Mouse (Mus musculus): ENCODE results near the gene Olfr776. TPM values are rescaled to one million over a fixed set of nuclear protein-coding genes. Genes with fewer than 3 reads are reported as not detected.
"Not testable (repeated sequence)": the region's sequence is repeated elsewhere in the genome, so short reads cannot be mapped to it uniquely, and the experiment has no call there.

Olfr776 gene
- total RNA-seq (2021), result not detected
- long read RNA-seq, experiment 1, result 0 reads
- long read RNA-seq, experiment 2, result 0 reads

DNA sequence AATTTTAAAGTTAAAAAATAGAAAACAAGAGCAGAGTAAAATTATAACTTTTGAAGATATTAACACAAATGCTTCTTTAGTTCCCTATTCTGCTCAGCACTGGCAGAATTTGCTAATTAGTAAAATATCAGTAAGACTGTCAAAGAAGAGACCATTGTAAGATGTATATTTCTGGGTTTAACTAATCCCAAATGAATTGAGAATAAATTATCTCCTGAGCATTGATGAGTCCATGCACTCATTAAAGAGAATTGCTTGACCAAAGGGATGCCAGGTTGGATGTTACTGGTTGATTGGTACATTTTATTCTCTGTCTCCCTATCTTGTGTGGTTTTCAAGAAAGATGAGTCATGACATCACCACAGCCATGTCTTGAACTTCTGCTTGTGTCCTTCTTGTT, at the start of gene Olfr776:
TSS of gene Olfr776 (plus strand) at position 301 of the 400 bp plus-strand sequence.
- no peak for DNase-seq
- intact Hi-C loops (cut with DNase I), result no loop called here

- DNase-seq, result no peak
- intact Hi-C loops (cut with DNase I), result no loop called here
Observed at GRCm38 (mm10) chr10:129230737-129231136, 28.2 kb upstream of the Olfr776 start.

- intact Hi-C loops (cut with DNase I), result no loop called here
- DNase-seq, result no peak
Observed at GRCm38 (mm10) chr10:129235904-129236303, 23.0 kb upstream of the Olfr776 start, which contains the start of gene Olfr774. TSS of gene Olfr774 (plus strand) at chr10:129236204.

GRCm38 (mm10) chr10:129248112-129248511, 10.8 kb upstream of the Olfr776 start, which contains the start of gene Olfr775:
TSS of gene Olfr775 (plus strand) at chr10:129248412.
- no peak for DNase-seq
- intact Hi-C loops (cut with DNase I), result no loop called here

DNA sequence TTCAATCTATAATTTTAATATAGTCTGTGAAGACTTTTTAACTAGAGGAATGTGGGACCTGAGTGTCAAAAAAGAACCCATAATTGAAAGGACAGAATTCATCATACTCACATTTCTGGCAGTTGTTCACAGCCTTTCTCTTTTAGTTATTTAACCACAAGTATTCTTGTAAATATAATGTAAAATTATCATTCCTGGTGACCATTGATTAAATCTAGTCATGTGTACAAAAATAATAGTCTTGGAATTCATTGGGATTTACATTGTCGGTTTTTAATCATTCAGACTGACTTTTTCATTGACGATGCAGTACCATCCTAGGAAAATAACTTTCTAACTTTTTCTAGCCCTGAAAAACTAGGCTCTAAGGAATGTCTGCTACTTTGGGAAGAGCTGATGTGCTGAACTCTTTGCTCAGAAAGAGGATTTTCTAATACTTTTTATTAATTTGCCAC, 12.2 kb downstream of the Olfr776 start, which contains the start of gene Olfr777:
TSS of gene Olfr777 (minus strand) at position 405 of the 455 bp plus-strand sequence.
- intact Hi-C loops (cut with DNase I), result no loop called here
- no peak for DNase-seq

GRCm38 (mm10) chr10:129312973-129313372, 54.0 kb downstream of the Olfr776 start:
- intact Hi-C loops (cut with DNase I); DNase-seq: not testable (repeated sequence)

GRCm38 (mm10) chr10:129313521-129313920, 54.6 kb downstream of the Olfr776 start:
- DNase-seq; intact Hi-C loops (cut with DNase I): not testable (repeated sequence)

Other genes starting within 250 kb of the Olfr776 start
- gene Olfr763, start 248.3 kb upstream of the Olfr776 start, total RNA-seq (2021), result not detected
- gene Olfr764-ps1, start 219.2 kb upstream of the Olfr776 start, total RNA-seq (2021), result not detected
- gene Olfr765, start 209.1 kb upstream of the Olfr776 start, total RNA-seq (2021), result not detected
- gene Olfr766-ps1, start 190.2 kb upstream of the Olfr776 start, total RNA-seq (2021), result not detected
- not detected for gene Olfr767, start 176.2 kb upstream of the Olfr776 start, total RNA-seq (2021)
- not detected for gene Olfr768, start 159.8 kb upstream of the Olfr776 start, total RNA-seq (2021)
- not detected for gene Olfr769, start 141.3 kb upstream of the Olfr776 start, total RNA-seq (2021)
- gene Olfr770, start 120.1 kb upstream of the Olfr776 start, total RNA-seq (2021), result not detected
- not detected for gene Olfr771, start 94.4 kb upstream of the Olfr776 start, total RNA-seq (2021)
- gene Olfr772, start 81.2 kb upstream of the Olfr776 start, total RNA-seq (2021), result not detected
- not detected for gene Olfr773, start 71.7 kb upstream of the Olfr776 start, total RNA-seq (2021)
- gene Olfr774, start 22.9 kb upstream of the Olfr776 start, total RNA-seq (2021), result not detected
- gene Olfr775, start 10.7 kb upstream of the Olfr776 start, total RNA-seq (2021), result not detected
- gene Olfr777, start 12.4 kb downstream of the Olfr776 start, total RNA-seq (2021), result not detected
- gene Olfr780, start 59.0 kb downstream of the Olfr776 start, total RNA-seq (2021), result not detected
- not detected for gene Olfr781, start 69.7 kb downstream of the Olfr776 start, total RNA-seq (2021)
- not detected for gene Olfr782, start 89.7 kb downstream of the Olfr776 start, total RNA-seq (2021)
- gene Olfr784, start 125.0 kb downstream of the Olfr776 start, total RNA-seq (2021), result under 1 TPM in 1 of 2 experiments, not detected in 1; 0.10 TPM
- gene Olfr785, start 146.3 kb downstream of the Olfr776 start, total RNA-seq (2021), result not detected
- gene Olfr786, start 168.2 kb downstream of the Olfr776 start, total RNA-seq (2021), result not detected
- gene Olfr787, start 202.7 kb downstream of the Olfr776 start, total RNA-seq (2021), result not detected
- gene Olfr788, start 211.9 kb downstream of the Olfr776 start, total RNA-seq (2021), result not detected
- gene Olfr789, start 225.6 kb downstream of the Olfr776 start, total RNA-seq (2021), result not detected
- not detected for gene Olfr790, start 239.4 kb downstream of the Olfr776 start, total RNA-seq (2021)